Mouse (Mus musculus): ENCODE measurements around the gene Padi3. TPM values are rescaled to one million over a fixed set of nuclear protein-coding genes. Genes with fewer than 3 reads are reported as not detected.

The Padi3 gene
- polyA plus RNA-seq (2014; fragmentation: Nextera tagmentation; extraction: Ambion mirVana): not detected in 2 replicates

DNA sequence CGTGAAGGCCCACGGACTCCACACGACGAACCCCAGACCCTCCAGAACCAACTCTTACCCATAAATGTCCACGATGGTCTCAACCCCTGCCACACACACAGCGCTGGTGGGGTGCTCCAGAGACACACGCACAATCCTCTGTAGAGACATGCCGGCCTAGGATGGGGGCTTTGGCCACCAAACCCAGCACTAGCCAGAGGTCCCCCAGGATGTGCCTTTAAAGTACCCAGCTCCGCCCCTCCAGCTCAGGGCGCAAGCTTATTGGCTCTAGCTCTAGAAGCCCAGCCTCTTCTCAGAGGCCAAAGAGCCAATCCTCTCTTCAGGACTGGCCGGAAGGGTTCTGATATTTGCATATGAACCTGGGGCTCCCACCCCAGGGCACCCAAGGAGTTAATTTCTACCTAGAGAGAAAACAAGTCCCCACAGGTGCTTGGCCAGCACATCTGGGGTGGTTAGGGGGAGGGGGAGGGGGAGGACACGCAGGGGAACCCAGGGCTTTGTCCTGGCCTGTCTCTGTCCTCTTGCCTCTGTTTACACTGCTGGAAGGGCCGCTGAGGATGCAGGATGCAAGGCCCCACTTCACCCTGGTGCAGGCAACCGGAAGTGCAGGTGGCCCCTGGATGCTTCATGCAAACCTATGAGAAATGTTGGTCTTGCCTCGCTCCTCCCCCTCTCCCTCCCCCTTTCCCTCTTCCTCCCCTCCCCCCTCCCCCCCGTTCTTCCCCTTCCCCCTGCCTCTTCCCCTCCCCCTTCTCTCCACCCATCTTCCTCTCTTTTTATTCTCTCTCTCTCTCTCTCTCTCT is at the start of gene Padi3:
Padi3 (minus strand) TSS at position 191 of the 803 bp plus-strand sequence.
- Histone ChIP-seq H3K9me3 (ENCODE audit: control insufficient read depth, low read length) (no peaks in the 10 kb centered on the region), H3K4me3 (ENCODE audit: low read depth, low read length) (no peak within 1 kb of the TSS), H3K9ac (replicated peaks; ENCODE audit: low read depth, low read length) (no peak within 1 kb of the TSS), H3K4me2 (ENCODE audit: low read depth, low read length) (no peak within 1 kb of the TSS), H3K27ac (ENCODE audit: low read depth, low read length) (no peak within 1 kb of the TSS), H3K36me3 (ENCODE audit: control insufficient read depth, insufficient read depth, low read length) (no peaks in the 10 kb centered on the region), H3K27me3 (ENCODE audit: control insufficient read depth, insufficient read depth, low read length) (no peaks in the 10 kb centered on the region), H3K4me1 (ENCODE audit: control insufficient read depth, insufficient read depth, low read length) (0 out of 2 replicates have a peak, but pooled peaks cover 4% of the 10 kb centered on the region)
- 76% methylated on average over 14 of the region's 16 CpGs for WGBS
- no peak for ATAC-seq (ENCODE audit: low read depth)

DNA sequence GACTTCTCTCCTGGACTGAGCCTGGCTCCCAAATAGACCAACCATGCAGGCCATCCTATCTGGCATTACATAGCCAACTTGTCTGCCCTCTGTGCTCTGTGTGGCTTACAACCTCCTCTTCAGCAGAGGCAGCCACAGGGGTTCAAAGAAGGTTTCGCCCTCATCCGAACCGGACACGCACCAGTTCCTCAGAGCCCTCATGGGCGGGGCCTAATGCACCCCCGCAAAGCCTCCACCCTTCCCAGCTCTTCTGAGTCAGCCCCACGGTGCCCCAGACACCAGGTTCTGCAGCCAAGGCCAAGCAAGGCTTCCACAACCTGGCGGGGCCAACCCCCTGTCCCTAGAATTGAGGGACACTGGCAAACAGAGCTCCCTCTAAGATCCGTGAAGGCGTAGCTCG is 48.8 kb upstream of the Padi3 start:
- Histone ChIP-seq H3K9me3 (ENCODE audit: control insufficient read depth, low read length) (no peaks in the 10 kb centered on the region), H3K4me3 (ENCODE audit: low read depth, low read length) (no peak overlapping the region), H3K4me1 (ENCODE audit: control insufficient read depth, insufficient read depth, low read length) (no peaks in the 10 kb centered on the region), H3K4me2 (ENCODE audit: low read depth, low read length) (no peak overlapping the region), H3K27me3 (ENCODE audit: control insufficient read depth, insufficient read depth, low read length) (no peaks in the 10 kb centered on the region), H3K27ac (ENCODE audit: low read depth, low read length) (no peak overlapping the region), H3K9ac (replicated peaks; ENCODE audit: low read depth, low read length) (no peak overlapping the region), H3K36me3 (ENCODE audit: control insufficient read depth, insufficient read depth, low read length) (no peaks in the 10 kb centered on the region)
- 89% methylated on average over 11 of the region's 11 CpGs for WGBS
- no peak for ATAC-seq (ENCODE audit: low read depth)

DNA sequence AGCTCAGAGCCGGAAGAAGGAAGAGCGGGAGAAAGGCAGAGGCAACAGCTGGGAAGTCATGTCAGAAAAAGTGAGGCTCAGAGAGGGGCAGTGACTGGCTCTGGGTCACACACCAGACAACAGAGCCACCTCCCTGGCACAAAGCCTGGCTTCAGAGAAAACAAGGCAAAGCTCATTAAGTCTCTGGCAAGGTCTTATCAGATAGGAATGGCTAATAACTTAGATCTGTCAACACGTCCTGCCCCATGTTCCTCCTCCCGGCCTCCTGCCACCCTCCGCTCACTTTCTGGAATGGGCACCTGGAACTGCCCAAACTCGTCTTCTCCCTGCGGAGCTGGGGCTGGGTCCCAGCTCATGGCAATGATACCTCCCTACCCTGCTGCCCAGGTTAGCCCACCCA is 47.4 kb upstream of the Padi3 start:
- Histone ChIP-seq H3K9ac (replicated peaks; ENCODE audit: low read depth, low read length) (no peak overlapping the region), H3K9me3 (ENCODE audit: control insufficient read depth, low read length) (no peaks in the 10 kb centered on the region), H3K27me3 (ENCODE audit: control insufficient read depth, insufficient read depth, low read length) (no peaks in the 10 kb centered on the region), H3K27ac (ENCODE audit: low read depth, low read length) (no peak overlapping the region), H3K4me2 (ENCODE audit: low read depth, low read length) (no peak overlapping the region), H3K36me3 (ENCODE audit: control insufficient read depth, insufficient read depth, low read length) (no peaks in the 10 kb centered on the region), H3K4me1 (ENCODE audit: control insufficient read depth, insufficient read depth, low read length) (no peaks in the 10 kb centered on the region), H3K4me3 (ENCODE audit: low read depth, low read length) (no peak overlapping the region)
- 90% methylated on average over 7 of the region's 7 CpGs for WGBS
- ATAC-seq (ENCODE audit: low read depth): no peak

DNA sequence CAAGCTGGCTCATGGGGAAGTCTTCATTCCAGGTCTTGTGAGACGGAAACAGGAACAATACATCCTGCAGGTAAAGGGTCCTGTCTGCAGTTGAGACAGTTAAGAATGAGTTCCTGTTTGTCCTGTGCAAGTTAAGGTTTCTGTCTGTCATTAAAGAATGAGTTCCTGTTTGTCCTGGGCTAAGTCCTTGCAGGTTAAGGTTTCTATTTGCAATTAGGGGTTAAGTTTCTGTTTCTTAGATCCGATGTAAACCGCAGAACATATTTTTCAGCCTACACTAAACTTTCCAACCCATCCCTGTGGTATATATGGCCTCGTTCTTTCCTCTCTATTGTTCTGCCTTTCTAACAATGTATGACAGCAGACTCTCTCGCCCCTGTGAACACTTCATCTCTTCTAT is 46.6 kb upstream of the Padi3 start:
- WGBS: 86% methylated on average over 5 of the region's 5 CpGs
- no peak for ATAC-seq (ENCODE audit: low read depth)
- H3K9ac ChIP-seq (replicated peaks; ENCODE audit: low read depth, low read length): no peak overlapping the region
- H3K4me1 ChIP-seq (ENCODE audit: control insufficient read depth, insufficient read depth, low read length): no peaks in the 10 kb centered on the region
- H3K27ac ChIP-seq (ENCODE audit: low read depth, low read length): no peak overlapping the region
- no peaks in the 10 kb centered on the region for H3K36me3 ChIP-seq (ENCODE audit: control insufficient read depth, insufficient read depth, low read length)
- no peaks in the 10 kb centered on the region for H3K9me3 ChIP-seq (ENCODE audit: control insufficient read depth, low read length)
- H3K27me3 ChIP-seq (ENCODE audit: control insufficient read depth, insufficient read depth, low read length): no peaks in the 10 kb centered on the region
- no peak overlapping the region for H3K4me3 ChIP-seq (ENCODE audit: low read depth, low read length)
- H3K4me2 ChIP-seq (ENCODE audit: low read depth, low read length): no peak overlapping the region

DNA sequence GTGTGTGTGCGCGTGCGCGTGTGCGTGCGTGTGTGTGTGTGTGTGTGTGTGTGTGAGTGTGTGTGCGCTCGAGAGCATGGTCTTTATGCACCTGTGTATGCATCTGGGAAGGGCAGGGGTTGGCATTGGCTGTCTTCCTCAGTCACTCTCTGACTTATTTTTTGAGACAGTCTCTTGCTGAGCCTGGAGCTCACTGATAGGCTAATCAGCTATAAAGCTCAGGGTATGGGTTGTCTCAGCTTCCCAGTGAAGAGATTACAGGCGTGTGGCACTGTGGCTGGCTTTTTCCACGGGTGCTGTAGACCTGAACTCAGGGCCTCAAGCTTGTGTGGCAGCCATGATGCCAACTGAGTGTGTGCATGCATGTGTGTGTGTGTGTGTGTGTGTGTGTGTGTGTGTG is 44.7 kb upstream of the Padi3 start:
- Histone ChIP-seq H3K4me1 (ENCODE audit: control insufficient read depth, insufficient read depth, low read length) (no peaks in the 10 kb centered on the region), H3K9me3 (ENCODE audit: control insufficient read depth, low read length) (no peaks in the 10 kb centered on the region), H3K9ac (replicated peaks; ENCODE audit: low read depth, low read length) (no peak overlapping the region), H3K27me3 (ENCODE audit: control insufficient read depth, insufficient read depth, low read length) (no peaks in the 10 kb centered on the region), H3K36me3 (ENCODE audit: control insufficient read depth, insufficient read depth, low read length) (no peaks in the 10 kb centered on the region), H3K4me3 (ENCODE audit: low read depth, low read length) (no peak overlapping the region), H3K27ac (ENCODE audit: low read depth, low read length) (no peak overlapping the region), H3K4me2 (ENCODE audit: low read depth, low read length) (no peak overlapping the region)
- WGBS: 78% methylated on average over 5 of the region's 10 CpGs
- no peak for ATAC-seq (ENCODE audit: low read depth)

DNA sequence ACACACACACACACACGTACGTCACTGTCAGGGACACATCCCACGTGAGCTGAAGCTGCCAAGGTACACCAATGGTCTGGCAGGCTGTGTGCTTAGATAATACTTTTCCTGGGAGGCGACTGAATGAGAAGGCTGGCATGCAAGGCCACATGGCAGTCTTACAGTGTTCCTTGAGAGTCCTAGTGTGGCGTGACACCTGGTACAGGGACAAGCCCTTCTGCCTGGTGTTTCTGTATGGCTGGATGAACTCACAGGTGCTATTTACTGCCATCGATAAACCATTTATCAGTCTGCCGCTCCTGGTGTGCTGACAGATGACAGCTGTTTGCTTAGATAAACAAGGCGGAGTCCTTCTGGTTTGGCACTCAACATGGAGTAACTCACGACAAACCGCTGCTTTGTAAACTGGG is 44.0 kb upstream of the Padi3 start:
- Histone ChIP-seq H3K27ac (ENCODE audit: low read depth, low read length) (no peak overlapping the region), H3K4me1 (ENCODE audit: control insufficient read depth, insufficient read depth, low read length) (no peaks in the 10 kb centered on the region), H3K9ac (replicated peaks; ENCODE audit: low read depth, low read length) (no peak overlapping the region), H3K36me3 (ENCODE audit: control insufficient read depth, insufficient read depth, low read length) (no peaks in the 10 kb centered on the region), H3K27me3 (ENCODE audit: control insufficient read depth, insufficient read depth, low read length) (no peaks in the 10 kb centered on the region), H3K9me3 (ENCODE audit: control insufficient read depth, low read length) (no peaks in the 10 kb centered on the region), H3K4me2 (ENCODE audit: low read depth, low read length) (no peak overlapping the region), H3K4me3 (ENCODE audit: low read depth, low read length) (no peak overlapping the region)
- ATAC-seq (ENCODE audit: low read depth): no peak
- WGBS: 65% methylated on average over 10 of the region's 10 CpGs

DNA sequence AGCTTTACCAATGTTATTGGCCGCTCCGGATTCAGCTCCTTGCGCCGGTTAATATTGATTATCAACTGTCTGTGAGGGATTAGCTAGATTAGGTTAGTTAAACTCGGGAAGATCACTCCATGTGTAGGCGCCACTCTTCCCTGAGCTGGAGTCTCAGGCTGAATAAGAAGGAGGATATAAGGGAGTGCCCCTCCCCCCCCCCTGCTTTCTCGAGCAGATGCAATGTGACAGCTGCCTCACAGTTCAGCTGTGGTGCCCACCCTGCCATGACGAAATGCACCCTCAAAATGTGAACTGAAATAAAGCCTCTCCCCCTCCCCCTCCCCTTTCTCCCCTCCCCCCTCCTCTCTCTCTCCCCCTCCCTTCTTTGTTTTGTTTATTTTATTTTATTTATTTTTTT is 43.2 kb upstream of the Padi3 start:
- no peak overlapping the region for H3K9ac ChIP-seq (replicated peaks; ENCODE audit: low read depth, low read length)
- H3K4me1 ChIP-seq (ENCODE audit: control insufficient read depth, insufficient read depth, low read length): no peaks in the 10 kb centered on the region
- no peaks in the 10 kb centered on the region for H3K9me3 ChIP-seq (ENCODE audit: control insufficient read depth, low read length)
- no peak for ATAC-seq (ENCODE audit: low read depth)
- no peak overlapping the region for H3K27ac ChIP-seq (ENCODE audit: low read depth, low read length)
- H3K4me3 ChIP-seq (ENCODE audit: low read depth, low read length): no peak overlapping the region
- no peaks in the 10 kb centered on the region for H3K36me3 ChIP-seq (ENCODE audit: control insufficient read depth, insufficient read depth, low read length)
- H3K27me3 ChIP-seq (ENCODE audit: control insufficient read depth, insufficient read depth, low read length): no peaks in the 10 kb centered on the region
- 62% methylated on average over 8 of the region's 8 CpGs for WGBS
- H3K4me2 ChIP-seq (ENCODE audit: low read depth, low read length): no peak overlapping the region

DNA sequence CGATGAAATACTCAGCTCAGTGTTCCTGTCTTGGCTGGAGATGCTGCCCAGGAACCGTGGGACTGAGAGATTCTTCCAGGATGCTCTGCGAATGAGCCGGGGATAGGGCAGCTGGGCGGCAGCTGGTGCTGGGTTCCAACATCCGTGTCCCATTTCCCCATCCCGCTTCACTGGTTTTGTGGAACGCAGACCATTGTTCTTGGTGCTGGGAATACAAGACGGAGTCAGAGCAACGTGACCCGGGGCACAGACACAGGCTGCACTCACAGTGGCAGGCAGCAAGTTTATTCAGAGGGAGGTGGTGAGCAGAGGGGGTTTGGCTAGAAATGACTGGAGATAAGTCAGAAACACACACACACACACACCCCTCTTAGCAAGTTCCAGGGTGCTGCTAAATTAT is 38.9 kb upstream of the Padi3 start:
- Histone ChIP-seq H3K4me1 (ENCODE audit: control insufficient read depth, insufficient read depth, low read length) (no peaks in the 10 kb centered on the region), H3K27ac (ENCODE audit: low read depth, low read length) (no peak overlapping the region), H3K36me3 (ENCODE audit: control insufficient read depth, insufficient read depth, low read length) (no peaks in the 10 kb centered on the region), H3K9me3 (ENCODE audit: control insufficient read depth, low read length) (no peaks in the 10 kb centered on the region), H3K4me3 (ENCODE audit: low read depth, low read length) (no peak overlapping the region), H3K27me3 (ENCODE audit: control insufficient read depth, insufficient read depth, low read length) (no peaks in the 10 kb centered on the region), H3K9ac (replicated peaks; ENCODE audit: low read depth, low read length) (no peak overlapping the region), H3K4me2 (ENCODE audit: low read depth, low read length) (no peak overlapping the region)
- 54% methylated on average over 11 of the region's 11 CpGs for WGBS
- no peak for ATAC-seq (ENCODE audit: low read depth)

DNA sequence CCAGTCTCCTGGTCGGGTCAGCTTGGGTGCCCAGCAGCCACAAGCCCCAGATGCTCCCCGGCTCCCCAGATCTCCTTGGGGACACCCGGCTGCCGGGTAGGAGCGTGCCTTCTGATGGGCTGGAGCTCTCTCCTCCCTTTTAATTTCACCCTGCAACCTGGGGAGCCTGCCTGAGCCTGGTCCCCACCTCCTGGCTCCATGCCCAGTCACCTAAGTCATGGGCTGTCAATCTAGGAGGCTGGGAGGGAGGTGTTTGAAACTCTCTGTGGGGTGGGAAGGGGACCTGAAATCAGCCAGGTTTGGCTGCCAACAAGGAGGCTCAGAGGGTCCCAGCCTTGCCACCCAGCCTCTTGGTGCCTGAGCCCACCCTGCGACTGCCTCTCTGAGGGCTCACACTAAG is 35.2 kb upstream of the Padi3 start, which contains the start of gene Padi1:
Padi1 (minus strand) TSS at position 113 of the 400 bp plus-strand sequence.
- Histone ChIP-seq H3K9me3 (ENCODE audit: control insufficient read depth, low read length) (no peaks in the 10 kb centered on the region), H3K27me3 (ENCODE audit: control insufficient read depth, insufficient read depth, low read length) (no peaks in the 10 kb centered on the region), H3K4me3 (ENCODE audit: low read depth, low read length) (no peak within 1 kb of the TSS), H3K36me3 (ENCODE audit: control insufficient read depth, insufficient read depth, low read length) (no peaks in the 10 kb centered on the region), H3K9ac (replicated peaks; ENCODE audit: low read depth, low read length) (no peak within 1 kb of the TSS), H3K4me1 (ENCODE audit: control insufficient read depth, insufficient read depth, low read length) (no peaks in the 10 kb centered on the region), H3K4me2 (ENCODE audit: low read depth, low read length) (no peak within 1 kb of the TSS), H3K27ac (ENCODE audit: low read depth, low read length) (no peak within 1 kb of the TSS)
- no peak for ATAC-seq (ENCODE audit: low read depth)
- 54% methylated on average over 6 of the region's 6 CpGs for WGBS

Measured in neural tube, embryonic 14.5 days (tissue).